Mouse (Mus musculus) heart, adult 2 months (tissue): ENCODE measurements at regions not wholly inside any gene's neighbourhood (a gene's known extent, or its start where the extent isn't known, plus 50 kb on each side); places are given as distances from the start of the nearest gene placed in this dataset.

Experiments used
- CTCF ChIP-seq: fragments of 200-600 bp; IDR thresholded peaks from 2 replicates; pipeline ENCODE4 v1.8.1; 2022; ENCODE audit warnings: antibody characterized with exemption, mild to moderate bottlenecking, moderate library complexity
- POLR2A ChIP-seq: fragments of 200-500 bp; IDR thresholded peaks from 2 replicates; pipeline ENCODE4 v1.6.1; 2011; ENCODE audit warnings: mild to moderate bottlenecking, low read depth, low read length, control low read depth; ENCODE audit not compliant: insufficient read depth

DNA sequence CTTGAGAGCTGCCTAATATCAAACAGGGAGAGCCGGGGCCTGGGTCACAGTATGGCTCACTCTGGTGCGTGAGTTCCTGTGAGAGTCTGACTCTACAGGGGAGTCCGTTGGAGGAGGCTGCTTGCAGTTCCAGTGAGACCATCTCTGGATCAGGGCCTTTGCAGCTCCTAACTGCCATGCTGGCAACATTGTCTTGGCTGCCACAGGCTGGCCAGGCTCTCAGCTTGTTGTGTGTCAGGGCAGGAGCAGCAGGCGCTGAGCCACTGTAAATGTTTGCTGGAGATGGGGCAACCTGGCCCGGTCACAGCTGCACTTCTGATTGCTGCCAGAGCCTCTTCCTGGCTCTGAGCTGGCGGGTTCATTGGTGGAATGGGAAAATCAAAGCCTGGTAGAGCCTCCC lies 357.7 kb upstream of the Zfp462 start:
- TF ChIP-seq CTCF (no peak), POLR2A (no peak)
